Mouse (Mus musculus): ENCODE results near the gene Fbxl18.
A peak's percentile ranks its signal among the peaks of the same experiment; 100 is the strongest.
"Not testable (repeated sequence)": the region's sequence is repeated elsewhere in the genome, so short reads cannot be mapped to it uniquely, and the experiment has no call there.

Gene Fbxl18

GRCm38 (mm10) chr5:142899057-142899601, 3.9 kb upstream of the Fbxl18 start:
- DNase-seq, result no peak

GRCm38 (mm10) chr5:142898316-142898715, 3.1 kb upstream of the Fbxl18 start:
- DNase-seq, result no peak

GRCm38 (mm10) chr5:142897568-142898248, 2.5 kb upstream of the Fbxl18 start:
- DNase-seq, result no peak

GRCm38 (mm10) chr5:142896713-142897112, 1.5 kb upstream of the Fbxl18 start:
- DNase-seq, result no peak

GRCm38 (mm10) chr5:142896192-142896591, 971 bp upstream of the Fbxl18 start:
- no peak for DNase-seq

- no peak for DNase-seq
These were observed 3.8 kb downstream of the Fbxl18 start for GRCm38 (mm10) chr5:142891396-142891795.

GRCm38 (mm10) chr5:142887533-142887932, 7.7 kb downstream of the Fbxl18 start:
- DNase-seq, result not testable (repeated sequence)

- no peak for DNase-seq
These were observed 8.5 kb downstream of the Fbxl18 start for GRCm38 (mm10) chr5:142886761-142887160.

GRCm38 (mm10) chr5:142886181-142886580, 9.0 kb downstream of the Fbxl18 start:
- no peak for DNase-seq

GRCm38 (mm10) chr5:142882471-142882870, 12.8 kb downstream of the Fbxl18 start:
- no peak for DNase-seq

GRCm38 (mm10) chr5:142881936-142882335, 13.3 kb downstream of the Fbxl18 start:
- DNase-seq, result no peak

- no peak for DNase-seq
These were observed 14.3 kb downstream of the Fbxl18 start for GRCm38 (mm10) chr5:142880806-142881516.

- DNase-seq, result peak; percentile 66 to 68
These were observed 15.0 kb downstream of the Fbxl18 start for GRCm38 (mm10) chr5:142880246-142880645.

GRCm38 (mm10) chr5:142879318-142880175, 15.7 kb downstream of the Fbxl18 start:
- DNase-seq, result peak; percentile 84 to 87

- peak; percentile 63 to 68 for DNase-seq
These were observed 16.7 kb downstream of the Fbxl18 start for GRCm38 (mm10) chr5:142878570-142878969.

- peak; percentile 84 to 86 for DNase-seq
These were observed 17.6 kb downstream of the Fbxl18 start for GRCm38 (mm10) chr5:142877337-142878280.

- no peak for DNase-seq
These were observed 18.3 kb downstream of the Fbxl18 start for GRCm38 (mm10) chr5:142876896-142877295.

- DNase-seq, result no peak
These were observed 19.7 kb downstream of the Fbxl18 start for GRCm38 (mm10) chr5:142875513-142875905.

- DNase-seq, result no peak
These were observed 20.3 kb downstream of the Fbxl18 start for GRCm38 (mm10) chr5:142874791-142875512.

- DNase-seq, result no peak
These were observed 21.5 kb downstream of the Fbxl18 start for GRCm38 (mm10) chr5:142873718-142874117.

- DNase-seq, result no peak
These were observed 23.5 kb downstream of the Fbxl18 start for GRCm38 (mm10) chr5:142871765-142872164.
